Mouse (Mus musculus) retina, adult 2 months (tissue): ENCODE measurements at regions not wholly inside any gene's neighbourhood (a gene's known extent, or its start where the extent isn't known, plus 50 kb on each side); places are given as distances from the start of the nearest gene placed in this dataset.
"Not testable (repeated sequence)": the region's sequence is repeated elsewhere in the genome, so short reads cannot be mapped to it uniquely, and the experiment has no call there.

ENCODE experiments used
- DNase-seq: peaks from one replicate; pipeline ENCODE4 v3.0.0-alpha.2; 2012; ENCODE audit warnings: low read depth, low spot score

DNA sequence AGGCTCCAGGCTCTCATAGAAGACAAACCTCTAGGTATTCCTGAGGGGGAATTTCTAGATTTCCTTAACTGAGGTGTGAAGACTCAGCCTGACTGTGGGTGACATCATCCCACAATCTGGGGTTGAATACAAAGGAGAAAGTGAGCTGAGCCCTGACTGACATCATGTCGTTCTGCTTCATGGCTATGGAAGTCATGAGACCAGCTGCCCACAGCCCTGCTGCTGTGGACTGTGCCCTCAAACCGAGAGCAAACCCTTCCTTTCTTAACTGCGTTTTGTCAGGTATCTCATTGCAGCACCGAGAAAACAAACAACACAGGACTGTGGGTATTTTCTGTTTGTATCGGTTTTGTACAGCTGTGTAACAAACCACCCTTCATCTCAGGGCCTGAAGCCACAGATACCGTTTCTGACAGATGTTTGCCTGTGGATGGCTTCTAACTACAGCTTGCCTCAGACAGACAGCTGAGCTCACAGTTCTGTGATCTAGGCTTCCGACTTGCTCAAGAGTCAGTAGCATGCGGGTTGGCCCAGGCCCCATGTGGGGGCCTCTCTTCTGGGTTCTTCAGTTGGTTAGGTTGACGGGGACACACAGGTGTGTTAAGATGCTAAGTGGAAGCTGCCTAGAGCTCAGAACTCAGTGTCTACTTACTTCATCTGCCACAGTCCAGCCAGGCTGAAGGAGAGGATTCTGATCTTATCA, 150.9 kb downstream of the Tpra1 start:
- DNase-seq, result no peak

GRCm38 (mm10) chr6:89054060-89054459, 152.0 kb downstream of the Tpra1 start:
- no peak for DNase-seq

DNA sequence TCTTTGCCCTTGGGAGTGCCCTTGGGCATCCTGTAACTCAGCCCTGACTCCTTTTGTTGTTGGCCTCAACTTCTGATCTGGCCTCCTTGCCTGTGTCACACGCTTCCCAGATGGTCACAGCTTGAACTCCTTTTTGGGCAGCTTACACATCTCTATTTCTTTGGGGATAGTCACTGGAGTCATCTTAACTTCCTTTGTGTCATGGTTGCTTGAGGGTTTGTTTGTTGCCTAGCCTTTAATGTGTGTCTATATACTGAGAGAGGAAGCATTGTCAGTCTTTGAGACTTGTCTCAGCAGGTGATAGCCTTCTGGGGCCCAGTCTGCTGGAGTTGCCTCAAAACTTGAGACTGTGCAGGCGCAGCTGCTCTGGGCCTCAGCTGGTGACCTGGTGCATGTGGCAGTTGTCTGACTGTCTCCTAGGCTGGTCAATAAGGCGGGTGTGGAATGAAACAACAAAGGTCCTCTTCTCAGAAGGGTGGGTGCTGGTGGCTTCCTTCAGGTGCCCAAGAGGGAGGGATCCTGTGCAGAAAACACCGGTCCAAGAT, 157.5 kb downstream of the Tpra1 start:
- no peak for DNase-seq

- no peak for DNase-seq
Observed at GRCm38 (mm10) chr6:89064977-89065580, 163.0 kb downstream of the Tpra1 start.

- no peak for DNase-seq
Observed at GRCm38 (mm10) chr6:89066588-89066987, 164.5 kb downstream of the Tpra1 start.

GRCm38 (mm10) chr6:89068286-89068685, 166.2 kb downstream of the Tpra1 start:
- no peak for DNase-seq

DNA sequence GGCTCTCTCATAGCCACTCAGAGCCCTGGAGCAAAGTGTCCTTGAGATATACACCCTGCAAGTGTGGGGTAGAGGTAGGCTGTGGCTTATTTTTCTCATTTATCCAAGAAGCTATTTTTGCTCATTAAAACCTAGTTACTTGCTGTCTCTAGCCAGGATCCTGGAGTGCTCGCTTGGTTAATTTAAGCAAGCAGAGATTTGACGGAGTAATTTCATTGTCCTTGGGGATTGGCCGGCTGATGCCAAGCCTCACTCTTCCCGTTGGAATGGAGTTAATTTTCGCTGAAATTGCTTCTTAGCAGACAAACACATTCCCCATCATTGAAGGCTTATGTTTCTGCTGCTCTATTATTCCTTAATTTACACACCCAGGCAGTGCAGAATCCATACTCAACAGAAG, 167.1 kb downstream of the Tpra1 start:
- DNase-seq, result no peak

GRCm38 (mm10) chr6:89070011-89070410, 168.0 kb downstream of the Tpra1 start:
- DNase-seq, result no peak

GRCm38 (mm10) chr6:89071766-89072165, 169.7 kb downstream of the Tpra1 start:
- DNase-seq, result no peak

DNA sequence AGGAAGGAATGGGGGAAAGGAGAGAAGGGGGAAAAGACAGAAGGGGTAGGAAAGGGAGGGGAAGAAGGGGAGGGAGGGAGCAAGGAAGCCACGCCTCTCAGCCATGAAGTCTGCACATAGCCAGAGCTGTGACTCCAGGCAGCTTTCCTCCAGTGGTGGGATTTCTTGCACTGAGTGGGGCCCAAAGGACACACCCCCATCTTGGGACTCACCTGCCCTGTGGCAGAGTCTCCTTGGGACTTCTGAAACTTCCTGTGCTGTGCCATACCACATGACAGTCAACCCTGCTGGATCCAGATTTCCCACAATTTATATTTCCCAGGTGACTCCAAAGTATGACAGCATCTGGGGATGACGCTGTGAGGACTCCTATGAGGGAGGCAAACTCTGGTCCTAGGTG, 170.5 kb downstream of the Tpra1 start:
- DNase-seq, result no peak

DNA sequence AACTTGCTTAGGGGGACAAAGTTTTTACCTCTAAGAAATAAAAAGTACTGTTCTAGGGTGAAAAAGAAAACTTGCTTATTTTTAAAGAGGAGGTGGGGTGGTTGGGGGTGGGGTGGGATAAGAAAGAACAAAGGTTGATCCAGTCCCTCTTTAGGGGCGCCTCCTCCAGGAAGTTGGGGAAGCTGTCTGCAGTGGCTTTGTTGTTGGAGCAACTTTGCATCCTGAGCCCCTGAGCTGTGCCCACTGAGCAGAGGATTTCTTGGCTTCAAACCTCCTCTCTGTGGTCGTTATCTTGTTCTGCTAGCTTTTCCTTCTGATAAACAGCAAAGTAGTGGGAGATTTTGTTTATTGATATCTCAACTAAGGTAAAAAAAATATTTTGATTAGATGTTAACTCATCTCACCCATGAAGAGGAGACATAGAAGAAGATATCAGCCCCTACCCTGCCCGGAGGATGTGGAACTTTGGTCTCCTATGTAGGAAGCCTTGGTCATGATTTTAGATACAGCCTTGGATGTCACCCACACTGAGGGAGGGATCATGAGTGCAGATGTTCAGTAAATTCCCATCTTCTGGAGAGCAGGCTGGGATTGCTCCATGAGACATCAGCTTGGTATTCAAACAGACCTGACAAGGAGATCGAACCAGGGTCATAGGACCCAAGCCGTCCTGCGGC, 179.7 kb downstream of the Tpra1 start:
- no peak for DNase-seq

DNA sequence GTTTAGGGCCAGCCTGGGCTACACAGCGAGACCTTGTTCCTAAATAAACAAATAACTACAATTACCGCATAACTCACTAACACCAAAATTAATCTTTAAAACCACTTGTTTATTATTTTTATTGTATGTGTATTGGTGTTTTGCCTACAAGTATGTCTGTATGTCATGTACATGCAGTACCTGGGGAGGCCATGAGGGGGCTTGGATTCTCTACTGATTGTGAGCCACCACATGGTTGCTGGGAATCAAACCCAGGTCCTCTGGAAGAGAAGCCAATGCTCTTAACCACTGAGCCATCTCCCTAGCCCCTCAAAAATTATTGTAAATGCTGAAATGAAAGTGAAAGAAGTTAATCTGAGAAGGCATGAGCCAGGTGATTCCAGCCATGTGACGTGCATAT, 182.4 kb downstream of the Tpra1 start:
- DNase-seq, result no peak

DNA sequence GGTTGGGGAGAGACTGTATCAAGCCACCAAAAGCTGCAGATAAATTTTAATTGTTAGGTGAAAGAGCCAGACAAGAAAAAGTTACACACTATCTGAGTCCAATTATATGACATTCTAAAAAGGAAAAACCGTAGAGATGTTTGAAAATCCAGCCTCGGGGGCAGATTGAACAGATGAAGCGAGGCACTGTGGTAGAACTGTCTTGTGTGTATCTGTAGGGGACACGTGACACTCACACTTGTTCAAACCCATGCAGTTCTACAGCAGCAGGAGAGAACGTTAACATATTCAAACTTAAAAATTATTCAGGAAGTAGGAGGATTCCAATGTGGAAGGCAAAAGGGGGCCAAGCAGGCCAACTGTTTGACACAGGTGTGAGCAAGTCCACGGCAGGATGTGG, 183.1 kb downstream of the Tpra1 start:
- no peak for DNase-seq

- DNase-seq, result no peak
Observed at GRCm38 (mm10) chr6:89087620-89088019, 185.6 kb downstream of the Tpra1 start.

- no peak for DNase-seq
Observed at GRCm38 (mm10) chr6:89090096-89090495, 188.0 kb downstream of the Tpra1 start.

GRCm38 (mm10) chr6:89095911-89096310, 193.9 kb downstream of the Tpra1 start:
- no peak for DNase-seq

GRCm38 (mm10) chr6:89097531-89097930, 195.5 kb downstream of the Tpra1 start:
- DNase-seq, result no peak

- DNase-seq, result no peak
Observed at GRCm38 (mm10) chr6:89119241-89119640, 217.2 kb downstream of the Tpra1 start.

- no peak for DNase-seq
Observed at GRCm38 (mm10) chr6:89121023-89121745, 219.1 kb downstream of the Tpra1 start.

DNA sequence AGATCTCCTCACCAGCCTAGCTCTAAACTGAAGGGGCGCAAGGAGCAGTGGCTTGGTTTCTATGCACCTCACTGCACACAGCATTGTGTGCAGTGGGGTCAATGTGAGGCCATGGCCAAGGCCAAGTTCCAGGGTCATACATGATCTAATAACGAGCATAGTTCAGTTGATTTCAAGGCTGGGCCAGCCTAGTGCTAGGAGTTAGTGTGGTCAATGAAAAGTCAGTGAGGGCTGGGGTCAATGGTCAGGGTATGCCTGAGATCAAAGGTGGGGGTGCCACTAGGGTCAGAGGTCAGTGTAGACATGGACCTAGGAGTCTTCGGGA, 219.7 kb downstream of the Tpra1 start:
- no peak for DNase-seq

GRCm38 (mm10) chr6:89125916-89126315, 223.9 kb downstream of the Tpra1 start:
- DNase-seq, result no peak

DNA sequence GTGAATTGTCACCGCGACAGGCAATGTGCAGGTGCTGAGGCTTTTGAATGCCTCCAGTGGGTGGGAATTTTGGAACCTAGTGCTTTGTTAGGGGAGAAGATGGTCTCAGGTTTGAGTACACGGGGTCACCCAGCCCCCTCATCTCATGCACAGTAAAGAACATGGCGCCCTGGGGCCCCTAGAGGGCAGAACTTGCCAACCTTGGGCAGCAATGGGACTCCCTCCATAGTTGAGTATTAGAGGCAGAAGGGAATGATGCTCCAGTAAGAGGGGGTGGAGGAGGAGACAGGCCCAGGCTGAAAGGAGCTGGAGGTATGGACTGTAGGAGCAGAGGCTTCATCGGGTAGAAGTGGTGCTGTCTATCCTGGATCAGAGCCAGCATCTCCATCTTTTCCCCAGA, 226.1 kb downstream of the Tpra1 start:
- DNase-seq, result not testable (repeated sequence)
